18 mouse cellular contexts compared by ENCODE assay signal in the genomic region with DNA sequence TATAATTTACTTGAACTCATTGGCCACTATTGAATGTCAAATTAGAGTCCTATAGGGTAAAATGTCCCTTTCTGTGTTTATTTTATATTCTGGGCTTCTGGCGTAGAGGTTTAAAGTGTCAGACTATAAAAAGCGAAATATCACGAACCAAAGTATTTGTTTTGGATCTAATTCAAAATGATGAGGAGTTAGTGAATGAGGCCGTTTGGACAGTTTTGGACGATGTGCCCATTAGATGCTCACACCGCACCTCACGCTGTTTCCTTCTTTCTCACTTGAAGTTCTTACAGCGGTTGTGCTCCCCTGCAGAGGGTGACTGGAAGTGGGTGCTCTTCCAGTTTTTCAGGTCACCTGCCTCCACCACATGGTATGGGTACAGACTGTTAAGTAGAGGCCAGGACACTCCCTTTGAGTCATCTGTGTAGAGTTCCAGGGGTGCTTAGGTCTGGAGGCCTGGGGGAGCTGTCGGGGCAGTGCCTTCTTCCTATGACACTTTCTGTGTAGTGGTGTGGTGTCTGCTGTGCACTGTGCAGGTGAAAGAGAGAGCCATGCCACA. TPM values are rescaled to one million over a fixed set of nuclear protein-coding genes. Genes with fewer than 3 reads are reported as not detected.
"Had no signal": no experiment of that assay in that cellular context is flagged by ENCODE, and none has a peak within 500 bp of the region (broad histone marks: within the 10 kb centered on the region; RNA-seq: fewer than 3 reads in every experiment).

No protein-coding gene starts in this region.

- H3K9ac ChIP-seq: liver, embryonic 15.5 days; midbrain, embryonic 13.5 days; neural tube, embryonic 13.5 days had no signal

- DNase-seq: kidney, adult 2 months; kidney, postnatal 25 days; layer of hippocampus, postnatal 36 days; retina, postnatal 1 day; right cerebral cortex, postnatal 25 days; thymus, postnatal 25 days had no signal

- H3K4me3 ChIP-seq: left cerebral cortex, adult 2 months; liver, embryonic 15.5 days; megakaryocyte, embryonic 14.5 days; midbrain, embryonic 10.5 days; midbrain, embryonic 13.5 days; myocyte; neural tube, embryonic 13.5 days had no signal

- H3K4me2 ChIP-seq: liver, embryonic 11.5 days; liver, embryonic 15.5 days; midbrain, embryonic 13.5 days; neural tube, embryonic 13.5 days had no signal

- H3K27me3 ChIP-seq: liver, embryonic 15.5 days; megakaryocyte, embryonic 14.5 days; midbrain, embryonic 13.5 days; neural tube, embryonic 13.5 days had no signal

- H3K9me3 ChIP-seq: liver, embryonic 15.5 days; megakaryocyte, embryonic 14.5 days; midbrain, embryonic 10.5 days; midbrain, embryonic 13.5 days; neural tube, embryonic 13.5 days had no signal

- ATAC-seq: intestine, postnatal 0 days; midbrain, embryonic 13.5 days; midbrain, embryonic 16.5 days had no signal

- H3K27ac ChIP-seq: kidney, postnatal 0 days; left cerebral cortex, adult 2 months; liver, embryonic 15.5 days; midbrain, embryonic 10.5 days; midbrain, embryonic 13.5 days; neural tube, embryonic 13.5 days had no signal

RNA-seq across cellular contexts. Expression of a gene that starts 40.4 kb away (rescaled TPM):
- polyA plus RNA-seq: limb, embryonic 11.5 days; liver, embryonic 11.5 days; liver, embryonic 15.5 days; midbrain, embryonic 13.5 days; midbrain, embryonic 16.5 days; neural tube, embryonic 13.5 days had no signal
